Mouse (Mus musculus): ENCODE data around the gene Gm21903. TPM values are rescaled to one million over a fixed set of nuclear protein-coding genes. Genes with fewer than 3 reads are reported as not detected.

Gene Gm21903
- polyA plus RNA-seq (2021; fragmentation: Nextera tagmentation): not detected in 2 replicates
- long read RNA-seq, experiment 1: 0 reads
- long read RNA-seq, experiment 2: 0 reads

GRCm38 (mm10) chr17:39043241-39043640, at the start of gene Gm21903:
Gm21903 (minus strand) TSS chr17:39043341.

GRCm38 (mm10) chr17:39076937-39077336, 33.8 kb upstream of the Gm21903 start, which contains the start of gene Esp23:
Esp23 (minus strand) TSS chr17:39077037.

GRCm38 (mm10) chr17:39036395-39036794, 6.7 kb downstream of the Gm21903 start, which contains the start of gene Esp24:
Esp24 (plus strand) TSS chr17:39036695.

Other genes starting within 250 kb of the Gm21903 start
- not detected in 2 replicates for gene Esp24, start 6.6 kb downstream of the Gm21903 start, polyA plus RNA-seq (2021; fragmentation: Nextera tagmentation)
- not detected in 2 replicates for gene Esp23, start 33.7 kb upstream of the Gm21903 start, polyA plus RNA-seq (2021; fragmentation: Nextera tagmentation)
- not detected in 2 replicates for gene Esp22, start 52.0 kb upstream of the Gm21903 start, polyA plus RNA-seq (2021; fragmentation: Nextera tagmentation)